Mouse (Mus musculus): ENCODE results near the gene Dock4. TPM values are rescaled to one million over a fixed set of nuclear protein-coding genes. Genes with fewer than 3 reads are reported as not detected.

Dock4 gene
- polyA plus RNA-seq, 1 experiment from 2014 or later = 40.2 TPM

- peaks cover 8% of the 10 kb centered on the region; the same call in 1 of the 2 replicates for H3K4me1 ChIP-seq
- H3K9ac ChIP-seq = no peak overlapping the region
- 46% methylated on average over 9 of the region's 9 CpGs for WGBS
- no peaks in the 10 kb centered on the region for H3K36me3 ChIP-seq
- no peak for ATAC-seq (ENCODE audit: low FRiP score, low read depth)
- H3K4me3 ChIP-seq = no peak overlapping the region
- no peak overlapping the region for H3K4me2 ChIP-seq (replicated peaks)
- H3K9me3 ChIP-seq = no peaks in the 10 kb centered on the region
- no peaks in the 10 kb centered on the region for H3K27me3 ChIP-seq (replicated peaks)
- H3K27ac ChIP-seq = no peak overlapping the region
Observed at GRCm38 (mm10) chr12:40797561-40798343, 352.0 kb downstream of the Dock4 start.

- Histone ChIP-seq H3K27ac (no peak overlapping the region), H3K9ac (no peak overlapping the region), H3K36me3 (no peaks in the 10 kb centered on the region), H3K9me3 (no peaks in the 10 kb centered on the region), H3K4me2 (replicated peaks) (no peak overlapping the region), H3K4me3 (no peak overlapping the region), H3K27me3 (replicated peaks) (no peaks in the 10 kb centered on the region), H3K4me1 (peaks cover 8% of the 10 kb centered on the region; the same call in 1 of the 2 replicates)
- WGBS = 81% methylated on average over 5 of the region's 5 CpGs
- no peak for ATAC-seq (ENCODE audit: low FRiP score, low read depth)
Observed at GRCm38 (mm10) chr12:40798344-40799017, 352.7 kb downstream of the Dock4 start.

- H3K27me3 ChIP-seq (replicated peaks) = no peaks in the 10 kb centered on the region
- H3K4me1 ChIP-seq = peaks cover 8% of the 10 kb centered on the region; the same call in 1 of the 2 replicates
- no peak overlapping the region for H3K4me3 ChIP-seq
- no peak overlapping the region for H3K9ac ChIP-seq
- no peak overlapping the region for H3K4me2 ChIP-seq (replicated peaks)
- no peaks in the 10 kb centered on the region for H3K9me3 ChIP-seq
- no peak for ATAC-seq (ENCODE audit: low FRiP score, low read depth)
- no peak overlapping the region for H3K27ac ChIP-seq
- H3K36me3 ChIP-seq = no peaks in the 10 kb centered on the region
- 86% methylated on average over 3 of the region's 3 CpGs for WGBS
Observed at GRCm38 (mm10) chr12:40801456-40801855, 355.7 kb downstream of the Dock4 start.

- H3K9ac ChIP-seq = no peak overlapping the region
- H3K9me3 ChIP-seq = no peaks in the 10 kb centered on the region
- H3K27ac ChIP-seq = no peak overlapping the region
- H3K36me3 ChIP-seq = peaks cover 8% of the 10 kb centered on the region
- no peaks in the 10 kb centered on the region for H3K4me1 ChIP-seq
- H3K4me2 ChIP-seq (replicated peaks) = no peak overlapping the region
- H3K27me3 ChIP-seq (replicated peaks) = no peaks in the 10 kb centered on the region
- WGBS = 80% methylated on average over 2 of the region's 2 CpGs
- H3K4me3 ChIP-seq = no peak overlapping the region
- no peak for ATAC-seq (ENCODE audit: low FRiP score, low read depth)
Observed at GRCm38 (mm10) chr12:40805257-40805656, 359.5 kb downstream of the Dock4 start.

GRCm38 (mm10) chr12:40807916-40808315, 362.2 kb downstream of the Dock4 start:
- H3K4me1 ChIP-seq = no peaks in the 10 kb centered on the region
- no peak overlapping the region for H3K4me3 ChIP-seq
- H3K9ac ChIP-seq = no peak overlapping the region
- H3K27ac ChIP-seq = no peak overlapping the region
- no peak for ATAC-seq (ENCODE audit: low FRiP score, low read depth)
- 85% methylated on average over 1 of the region's 1 CpGs for WGBS
- no peaks in the 10 kb centered on the region for H3K27me3 ChIP-seq (replicated peaks)
- no peak overlapping the region for H3K4me2 ChIP-seq (replicated peaks)
- peaks cover 11% of the 10 kb centered on the region for H3K36me3 ChIP-seq
- no peaks in the 10 kb centered on the region for H3K9me3 ChIP-seq

GRCm38 (mm10) chr12:40813474-40813873, 367.7 kb downstream of the Dock4 start:
- Histone ChIP-seq H3K27me3 (replicated peaks) (no peaks in the 10 kb centered on the region), H3K36me3 (peaks cover 12% of the 10 kb centered on the region)

GRCm38 (mm10) chr12:40814659-40815363, 369.1 kb downstream of the Dock4 start:
- H3K9me3 ChIP-seq = no peaks in the 10 kb centered on the region
- no peaks in the 10 kb centered on the region for H3K27me3 ChIP-seq (replicated peaks)
- no peak for ATAC-seq (ENCODE audit: low FRiP score, low read depth)
- no peak overlapping the region for H3K4me2 ChIP-seq (replicated peaks)
- H3K27ac ChIP-seq = no peak overlapping the region
- H3K9ac ChIP-seq = no peak overlapping the region
- peaks cover 20% of the 10 kb centered on the region for H3K36me3 ChIP-seq
- H3K4me1 ChIP-seq = no peaks in the 10 kb centered on the region
- H3K4me3 ChIP-seq = no peak overlapping the region

More at GRCm38 (mm10) chr12:40813474-40813873, 367.7 kb downstream of the Dock4 start:
- no peak overlapping the region for H3K27ac ChIP-seq
- no peak for ATAC-seq (ENCODE audit: low FRiP score, low read depth)
- no peak overlapping the region for H3K4me3 ChIP-seq
- no peak overlapping the region for H3K9ac ChIP-seq
- no peaks in the 10 kb centered on the region for H3K9me3 ChIP-seq
- WGBS = 57% methylated on average over 2 of the region's 2 CpGs
- no peaks in the 10 kb centered on the region for H3K4me1 ChIP-seq
- no peak overlapping the region for H3K4me2 ChIP-seq (replicated peaks)

GRCm38 (mm10) chr12:40818046-40818708, 372.4 kb downstream of the Dock4 start:
- no peak overlapping the region for H3K4me3 ChIP-seq
- no peak overlapping the region for H3K9ac ChIP-seq
- WGBS = 91% methylated on average over 6 of the region's 6 CpGs
- no peaks in the 10 kb centered on the region for H3K9me3 ChIP-seq
- peaks cover 16% of the 10 kb centered on the region; the same call in 1 of the 2 replicates for H3K36me3 ChIP-seq
- ATAC-seq (ENCODE audit: low FRiP score, low read depth) = no peak
- no peaks in the 10 kb centered on the region for H3K4me1 ChIP-seq
- no peaks in the 10 kb centered on the region for H3K27me3 ChIP-seq (replicated peaks)
- no peak overlapping the region for H3K27ac ChIP-seq
- no peak overlapping the region for H3K4me2 ChIP-seq (replicated peaks)

- ATAC-seq (ENCODE audit: low FRiP score, low read depth) = no peak
- no peaks in the 10 kb centered on the region for H3K27me3 ChIP-seq (replicated peaks)
- WGBS = 90% methylated on average over 5 of the region's 5 CpGs
- H3K36me3 ChIP-seq = peaks cover 8% of the 10 kb centered on the region; the same call in 1 of the 2 replicates
- no peaks in the 10 kb centered on the region for H3K4me1 ChIP-seq
- no peak overlapping the region for H3K4me2 ChIP-seq (replicated peaks)
- H3K27ac ChIP-seq = no peak overlapping the region
- H3K9me3 ChIP-seq = no peaks in the 10 kb centered on the region
- no peak overlapping the region for H3K9ac ChIP-seq
- H3K4me3 ChIP-seq = no peak overlapping the region
Observed at GRCm38 (mm10) chr12:40823631-40824030, 377.9 kb downstream of the Dock4 start.

- no peak overlapping the region for H3K4me3 ChIP-seq
- H3K4me2 ChIP-seq (replicated peaks) = no peak overlapping the region
- H3K27me3 ChIP-seq (replicated peaks) = no peaks in the 10 kb centered on the region
- no peak for ATAC-seq (ENCODE audit: low FRiP score, low read depth)
- H3K9ac ChIP-seq = no peak overlapping the region
- WGBS = 73% methylated on average over 2 of the region's 2 CpGs
- H3K27ac ChIP-seq = no peak overlapping the region
- peaks cover 11% of the 10 kb centered on the region; the same call in 1 of the 2 replicates for H3K36me3 ChIP-seq
- no peaks in the 10 kb centered on the region for H3K9me3 ChIP-seq
- H3K4me1 ChIP-seq = no peaks in the 10 kb centered on the region
Observed at GRCm38 (mm10) chr12:40824251-40824650, 378.5 kb downstream of the Dock4 start.

- no peak for ATAC-seq (ENCODE audit: low FRiP score, low read depth)
- Histone ChIP-seq H3K4me2 (replicated peaks) (no peak overlapping the region), H3K4me1 (no peaks in the 10 kb centered on the region), H3K9me3 (no peaks in the 10 kb centered on the region), H3K27me3 (replicated peaks) (no peaks in the 10 kb centered on the region), H3K27ac (no peak overlapping the region), H3K36me3 (peaks cover 5% of the 10 kb centered on the region; the same call in 1 of the 2 replicates), H3K9ac (no peak overlapping the region), H3K4me3 (no peak overlapping the region)
- 88% methylated on average over 5 of the region's 5 CpGs for WGBS
Observed at GRCm38 (mm10) chr12:40825935-40826460, 380.2 kb downstream of the Dock4 start.
